Mouse (Mus musculus): ENCODE measurements around the gene Speer4f2.
"Not testable (repeated sequence)": the region's sequence is repeated elsewhere in the genome, so short reads cannot be mapped to it uniquely, and the experiment has no call there.

Gene Speer4f2

DNA sequence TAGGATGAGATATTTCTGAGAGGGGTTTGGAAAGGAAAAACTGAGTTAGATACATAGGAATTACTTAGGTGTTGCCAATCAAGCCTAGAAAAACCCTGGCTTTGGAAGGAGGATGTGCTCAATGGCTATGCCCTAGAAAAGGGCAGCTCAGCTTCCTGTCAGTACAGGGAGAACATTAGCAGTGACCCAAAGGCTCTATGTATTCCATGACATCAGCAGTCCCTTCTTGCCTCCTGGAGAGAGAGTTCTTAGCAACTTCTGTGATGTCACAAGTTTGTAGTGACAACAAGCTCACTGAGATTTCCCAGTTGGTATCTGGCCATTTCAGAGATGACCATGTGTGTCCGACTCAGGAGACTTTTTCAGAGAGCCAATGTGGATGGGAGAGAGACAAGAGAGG is at the start of gene Speer4f2:
TSS of gene Speer4f2 (plus strand) at position 301 of the 400 bp plus-strand sequence.
- TF ChIP-seq GATA4 (IDR thresholded peaks at IDR 0.05; ENCODE audit: insufficient replicate concordance, low read length): not testable (repeated sequence)

DNA sequence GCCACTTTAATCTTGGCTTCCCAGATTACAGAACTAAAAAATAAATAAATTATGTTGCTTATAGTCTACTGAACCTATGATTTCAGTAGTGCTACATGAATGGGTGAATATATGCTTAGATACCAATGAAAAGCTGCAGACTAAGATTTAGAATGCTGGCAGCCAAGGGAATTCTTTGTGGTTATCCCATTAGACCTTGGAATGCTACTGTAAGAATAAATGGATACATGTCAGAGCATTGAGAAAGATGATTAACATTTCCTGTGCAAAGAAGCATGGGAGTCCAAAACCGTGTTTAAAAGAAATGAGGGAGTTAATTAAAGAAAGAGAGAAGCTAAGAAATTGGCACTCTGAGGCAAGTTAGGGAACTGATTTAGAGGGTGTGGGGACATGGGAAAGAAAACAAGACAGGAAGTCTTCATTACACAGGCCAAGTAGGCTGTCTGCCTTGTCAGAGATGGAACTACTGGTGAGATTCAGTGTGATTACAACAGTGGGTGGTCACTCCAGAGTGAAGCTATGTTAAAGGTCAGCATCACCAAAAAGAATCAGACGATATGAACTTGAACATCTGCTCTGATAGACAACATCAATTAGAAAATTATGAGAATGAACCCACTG is 43.9 kb upstream of the Speer4f2 start:
- no peak for TF ChIP-seq GATA4 (IDR thresholded peaks at IDR 0.05; ENCODE audit: insufficient replicate concordance, low read length)

DNA sequence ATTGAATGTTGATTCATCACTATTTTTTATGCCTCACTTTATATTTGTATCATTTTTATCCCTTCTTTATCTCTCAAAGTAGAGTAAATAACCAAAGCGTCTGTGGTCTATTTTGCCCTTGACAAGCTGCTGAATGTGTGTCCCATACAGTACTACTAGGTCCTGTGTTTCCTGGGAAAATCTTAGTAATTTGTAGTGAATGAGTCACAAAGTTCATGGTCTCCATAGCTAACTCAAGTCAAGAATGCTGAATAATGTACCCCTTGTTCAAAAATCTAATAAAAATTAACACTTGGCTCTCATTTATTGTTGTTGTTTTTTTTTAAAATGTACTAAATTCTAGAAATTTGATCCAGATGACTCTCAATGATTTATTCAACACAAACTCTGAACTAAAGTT is 38.1 kb upstream of the Speer4f2 start:
- no peak for TF ChIP-seq GATA4 (IDR thresholded peaks at IDR 0.05; ENCODE audit: insufficient replicate concordance, low read length)

DNA sequence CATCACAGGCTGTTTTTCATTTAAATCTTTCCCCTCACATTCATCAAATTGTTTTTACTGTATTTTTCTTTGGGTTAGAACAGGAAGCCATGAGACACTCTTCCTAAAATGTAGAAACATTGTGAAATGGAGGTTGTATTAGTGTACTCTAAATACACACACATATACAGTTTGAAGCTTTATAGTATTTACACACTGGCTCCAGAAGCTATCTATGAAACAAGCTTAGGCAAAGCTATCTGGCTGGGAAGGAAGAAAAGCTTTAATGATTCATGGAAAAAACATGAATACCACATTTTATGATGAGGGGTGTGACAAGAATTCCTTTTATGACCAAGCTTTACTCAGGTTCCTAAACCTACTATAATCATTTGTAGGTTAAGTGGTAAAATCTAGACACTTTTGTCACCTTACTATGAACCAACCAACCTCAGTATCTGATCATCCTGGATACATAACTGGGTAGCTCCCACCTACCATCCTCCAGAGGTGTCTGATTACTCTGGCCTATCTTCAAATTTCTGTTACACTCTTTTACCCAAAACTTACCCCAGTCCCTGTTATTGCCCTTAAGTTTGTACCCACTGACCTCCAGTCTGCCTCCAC is 13.5 kb upstream of the Speer4f2 start:
- no peak for TF ChIP-seq GATA4 (IDR thresholded peaks at IDR 0.05; ENCODE audit: insufficient replicate concordance, low read length)

DNA sequence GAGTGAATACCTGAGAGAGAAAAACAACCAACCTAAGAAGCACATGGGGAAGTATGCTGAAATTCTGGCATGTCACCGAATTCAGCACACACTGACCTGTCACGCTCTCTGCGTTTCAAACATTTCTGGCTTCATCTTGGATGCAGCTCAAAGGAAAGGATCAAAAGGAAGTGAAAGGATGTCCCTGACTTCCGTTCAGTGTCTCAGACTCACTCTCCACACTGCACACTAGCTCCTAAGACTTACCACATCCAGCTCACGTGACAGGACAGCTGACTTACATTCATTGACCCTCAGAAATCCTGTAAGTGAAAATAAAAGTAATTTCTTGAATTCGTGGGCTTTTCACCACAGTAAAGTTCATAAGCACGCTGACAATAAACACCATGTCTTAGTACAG is 16.9 kb downstream of the Speer4f2 start:
- no peak for TF ChIP-seq GATA4 (IDR thresholded peaks at IDR 0.05; ENCODE audit: insufficient replicate concordance, low read length)

DNA sequence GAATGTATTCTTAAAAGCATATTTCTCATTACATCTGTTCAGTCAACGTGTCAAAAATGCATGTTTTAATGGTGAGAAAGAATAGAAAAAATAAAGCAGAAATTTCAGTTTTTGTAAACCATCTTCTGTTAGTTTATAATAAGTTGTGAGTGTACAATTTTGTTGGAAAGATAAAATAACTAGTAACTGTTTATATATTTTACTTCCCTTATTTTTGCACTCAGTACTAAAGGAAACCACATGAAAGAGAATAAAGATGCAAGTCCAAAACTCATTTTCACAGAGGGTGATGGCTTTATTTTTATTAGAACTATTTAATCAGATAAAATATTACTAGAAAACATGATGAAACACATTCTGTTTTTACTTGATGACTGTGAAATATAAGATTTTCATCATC is 18.2 kb downstream of the Speer4f2 start:
- no peak for TF ChIP-seq GATA4 (IDR thresholded peaks at IDR 0.05; ENCODE audit: insufficient replicate concordance, low read length)

DNA sequence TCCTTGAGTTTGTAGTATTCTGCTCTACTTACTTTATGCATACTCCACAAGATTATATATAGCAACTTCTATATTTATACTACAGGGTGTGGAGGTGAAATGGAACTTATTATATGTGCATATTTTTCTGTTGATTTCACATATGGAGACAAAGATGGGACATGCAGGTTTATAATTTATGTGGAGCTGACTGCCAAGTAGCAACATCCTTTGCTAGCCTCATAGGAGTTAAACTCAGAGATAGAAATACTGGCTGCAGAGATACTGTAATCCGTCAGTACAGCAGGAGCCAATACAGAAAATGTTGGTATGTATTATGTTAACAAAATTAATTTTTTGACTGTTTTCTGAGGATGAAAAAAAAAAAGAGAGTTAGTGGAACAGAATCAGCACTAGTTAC is 27.6 kb downstream of the Speer4f2 start:
- no peak for TF ChIP-seq GATA4 (IDR thresholded peaks at IDR 0.05; ENCODE audit: insufficient replicate concordance, low read length)

DNA sequence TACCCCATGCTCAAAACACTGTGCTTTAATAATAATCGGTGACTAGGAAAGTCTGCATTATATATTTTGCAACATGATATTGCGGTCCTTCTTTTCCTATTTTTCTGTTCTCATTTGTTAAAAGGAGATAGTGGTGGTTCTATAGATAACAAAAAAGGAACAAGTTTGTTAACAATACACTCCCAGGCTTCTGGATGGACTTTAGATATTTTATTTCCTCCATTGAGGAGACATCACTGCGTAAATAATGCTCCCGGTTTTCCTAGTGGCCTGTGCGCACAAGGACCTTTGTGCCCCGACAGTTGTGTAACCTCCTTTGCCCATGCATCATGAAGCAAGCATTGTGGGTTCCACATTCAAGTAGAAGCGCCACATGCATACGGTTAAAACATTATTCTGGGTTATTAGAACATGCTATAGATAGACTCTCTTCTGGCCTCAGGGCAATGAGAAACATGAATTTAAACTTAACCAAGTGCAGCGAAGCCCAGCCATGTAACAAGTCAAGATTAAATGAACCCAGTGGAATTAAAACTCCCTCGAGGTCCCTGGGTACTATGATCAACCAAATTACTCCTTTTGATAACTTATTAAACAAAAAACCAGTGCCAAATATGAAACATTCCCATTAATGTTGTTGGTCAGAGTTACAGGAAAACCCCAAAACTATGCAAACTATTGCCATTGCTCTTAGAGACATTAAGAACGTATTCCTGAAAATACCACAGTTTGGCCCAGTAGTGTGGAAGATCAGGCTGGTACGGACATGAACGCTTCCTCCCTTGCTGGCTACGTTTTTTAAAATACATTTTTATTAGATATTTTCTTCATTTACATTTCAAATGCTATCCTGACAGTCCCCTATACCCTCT is 28.5 kb downstream of the Speer4f2 start:
- TF ChIP-seq GATA4 (IDR thresholded peaks at IDR 0.05; ENCODE audit: insufficient replicate concordance, low read length): no peak

DNA sequence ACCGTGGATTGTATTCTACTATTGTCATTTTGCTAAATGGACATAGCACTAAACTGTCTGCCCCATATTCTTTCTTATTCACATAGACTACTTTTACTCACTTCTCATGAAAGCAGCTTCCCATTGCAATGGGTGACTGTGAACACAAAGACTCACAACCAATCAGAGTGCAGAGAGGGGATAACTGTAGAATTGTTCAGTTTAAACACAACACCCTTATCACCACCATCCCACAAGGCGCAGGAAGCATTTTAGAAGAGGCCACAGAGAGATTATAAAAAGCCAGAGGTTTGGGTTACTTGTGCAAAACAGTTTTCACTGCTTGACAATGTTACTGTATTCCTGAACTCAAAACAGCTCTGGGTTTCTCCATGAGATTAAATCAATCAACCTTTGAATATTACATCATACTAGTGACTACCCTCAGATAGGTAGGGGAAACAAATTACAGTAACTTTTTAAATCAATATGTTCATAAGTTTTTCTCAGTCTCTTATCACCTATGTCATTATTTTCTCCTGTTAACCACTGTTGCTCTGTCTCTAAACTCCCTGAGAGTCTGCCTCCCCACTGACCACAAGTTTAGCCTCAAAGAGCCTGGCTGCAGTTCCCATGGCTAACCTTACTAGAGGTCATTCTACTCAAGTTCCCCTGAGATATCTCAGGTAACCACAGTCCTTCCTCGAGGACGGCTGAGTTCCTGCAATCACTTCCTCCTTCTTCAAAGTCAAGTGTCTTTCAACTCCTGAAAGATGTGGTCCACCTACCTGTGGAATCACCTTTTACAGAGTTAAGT is 29.5 kb downstream of the Speer4f2 start:
- TF ChIP-seq GATA4 (IDR thresholded peaks at IDR 0.05; ENCODE audit: insufficient replicate concordance, low read length): no peak

DNA sequence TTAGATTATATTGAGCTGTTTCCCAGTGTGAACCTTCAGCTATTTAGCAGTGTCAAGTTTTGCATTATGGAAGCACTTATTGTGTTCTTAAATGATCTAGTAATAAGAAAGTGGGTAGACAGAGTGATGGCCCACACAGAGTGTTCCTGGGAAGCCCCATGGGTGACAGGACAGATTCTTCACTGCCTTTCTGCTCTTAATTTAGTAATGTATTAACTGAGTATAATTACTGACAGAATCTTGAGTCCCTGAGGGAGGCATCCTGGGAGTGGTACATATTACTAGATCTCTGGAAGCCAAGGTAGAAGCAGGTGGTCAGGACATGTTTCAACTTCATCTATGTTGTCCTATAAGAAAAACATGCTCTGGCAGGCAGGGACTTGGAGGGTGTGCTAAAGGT is 30.6 kb downstream of the Speer4f2 start:
- TF ChIP-seq GATA4 (IDR thresholded peaks at IDR 0.05; ENCODE audit: insufficient replicate concordance, low read length): no peak

DNA sequence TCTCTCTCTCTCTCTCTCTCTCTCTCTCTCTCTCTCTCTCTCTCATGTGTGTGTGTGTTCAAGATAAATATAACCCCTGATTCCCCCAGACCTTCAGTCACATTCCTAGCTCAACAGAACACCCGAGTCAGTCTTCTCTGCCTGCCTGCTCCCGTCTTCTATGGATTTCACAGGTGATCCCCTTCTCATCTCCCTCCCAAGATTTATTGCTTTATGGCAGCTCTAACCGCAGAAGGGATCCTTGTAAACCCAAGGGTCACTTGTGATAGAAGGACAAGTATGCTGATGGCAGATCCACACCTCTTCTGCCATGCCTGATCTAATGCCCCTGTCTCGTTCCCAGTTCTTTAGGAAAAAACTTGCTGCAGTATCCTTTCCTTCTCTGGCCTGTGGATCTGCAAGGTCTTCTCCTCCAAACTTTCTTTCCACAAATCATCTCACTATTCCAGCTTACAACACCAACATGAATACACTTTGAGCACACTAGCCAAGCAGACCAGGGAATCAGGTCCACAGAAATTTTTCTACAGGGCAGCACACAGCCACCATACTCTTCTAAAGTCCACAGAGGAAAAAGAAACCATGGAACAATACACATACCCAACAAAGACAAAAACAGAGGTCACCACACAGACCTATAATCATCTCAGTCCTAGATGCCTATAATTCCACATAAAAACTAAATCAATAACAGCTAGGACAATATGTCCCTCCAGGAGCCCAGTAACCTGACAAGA is 36.1 kb downstream of the Speer4f2 start:
- no peak for TF ChIP-seq GATA4 (IDR thresholded peaks at IDR 0.05; ENCODE audit: insufficient replicate concordance, low read length)

DNA sequence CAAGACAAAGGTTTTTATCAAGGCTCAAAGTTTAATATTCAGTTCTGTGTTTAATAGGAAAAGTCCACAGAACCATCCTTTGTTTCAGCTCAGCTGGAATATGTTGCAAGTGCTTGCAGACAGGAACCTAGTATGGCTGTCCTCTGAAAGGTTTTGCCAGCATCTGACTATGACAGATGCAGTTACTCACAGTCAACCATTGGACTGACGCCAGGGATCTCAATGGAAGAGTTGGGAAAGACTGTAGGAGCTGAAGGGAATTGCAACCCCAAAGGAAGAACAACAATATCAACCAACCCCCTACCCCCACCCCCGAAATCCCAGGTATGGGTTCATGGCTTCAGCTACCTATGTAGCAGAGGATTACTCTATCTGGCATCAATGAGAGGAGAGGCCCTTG is 44.2 kb downstream of the Speer4f2 start:
- TF ChIP-seq GATA4 (IDR thresholded peaks at IDR 0.05; ENCODE audit: insufficient replicate concordance, low read length): no peak

DNA sequence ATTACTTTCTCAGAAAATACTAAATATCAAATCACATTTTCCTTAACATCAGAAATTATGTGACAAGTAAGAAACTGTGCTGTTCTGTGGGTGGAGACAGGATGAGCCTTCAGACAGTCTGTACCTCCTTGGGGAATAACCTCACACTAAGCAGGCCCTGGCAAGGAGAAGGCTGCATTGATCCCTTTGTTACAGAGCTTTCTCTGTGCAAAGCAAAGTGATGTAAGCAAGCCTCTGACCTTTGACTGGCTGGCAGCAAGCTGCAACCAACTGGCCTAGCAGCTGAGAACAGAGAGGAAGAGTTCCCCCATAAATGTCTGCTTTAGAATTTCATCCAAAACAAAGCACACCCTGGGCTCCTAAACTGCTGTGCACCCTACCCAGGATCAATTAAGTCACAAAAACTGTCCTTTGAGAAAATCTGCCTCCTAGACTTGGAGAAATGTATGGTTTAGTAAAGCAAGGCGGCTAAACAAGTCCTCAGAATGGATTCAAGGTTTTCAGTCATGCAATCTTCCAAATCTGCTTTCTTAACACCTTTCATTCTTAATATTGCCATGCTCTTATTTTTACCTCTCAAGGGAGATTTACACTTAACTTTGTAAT is 46.3 kb downstream of the Speer4f2 start:
- TF ChIP-seq GATA4 (IDR thresholded peaks at IDR 0.05; ENCODE audit: insufficient replicate concordance, low read length): no peak

DNA sequence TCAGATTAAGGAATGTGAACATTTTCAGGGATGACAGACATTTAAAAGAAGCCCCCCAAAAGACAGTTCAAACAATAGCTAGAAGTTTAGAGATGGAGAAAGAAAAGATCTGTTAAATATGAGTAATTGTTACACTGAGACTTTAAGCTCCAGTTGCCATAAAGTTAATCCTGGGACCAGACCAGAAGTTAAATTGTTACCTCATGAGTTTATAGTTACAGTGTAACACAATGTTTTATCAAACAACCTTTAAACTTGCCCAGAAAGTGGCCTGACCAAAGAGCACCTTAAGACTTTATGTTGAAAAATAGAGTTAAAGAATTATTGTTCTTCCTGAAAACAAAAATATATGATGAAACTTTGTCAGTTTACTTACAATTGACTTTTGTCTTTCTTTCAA is 46.9 kb downstream of the Speer4f2 start:
- TF ChIP-seq GATA4 (IDR thresholded peaks at IDR 0.05; ENCODE audit: insufficient replicate concordance, low read length): no peak

Data from liver, adult (tissue).